Mouse (Mus musculus) C2C12 (cell line): ENCODE results near the gene Ctf1.

Experiments
- CEBPB ChIP-seq: IDR thresholded peaks from one replicate; pipeline ENCODE4 v1.6.1; 2011; ENCODE audit warnings: low read depth, mild to moderate bottlenecking, control low read depth, moderate library complexity
- CTCF ChIP-seq: IDR thresholded peaks from one replicate; pipeline ENCODE4 v1.5.1; 2011; ENCODE audit not compliant: control insufficient read depth, insufficient read depth, insufficient read length
- FOSL1 ChIP-seq: IDR thresholded peaks from one replicate; pipeline ENCODE4 v1.8.0; 2011; ENCODE audit warnings: mild to moderate bottlenecking, low read length; ENCODE audit not compliant: poor library complexity, insufficient read depth, severe bottlenecking
- MAX ChIP-seq: IDR thresholded peaks from one replicate; pipeline ENCODE4 v1.6.1; 2011; ENCODE audit warnings: mild to moderate bottlenecking, control low read depth
- USF1 ChIP-seq: IDR thresholded peaks from one replicate; pipeline ENCODE4 v1.6.1; 2011; ENCODE audit warnings: low read depth, mild to moderate bottlenecking, control low read depth, moderate library complexity

- TF ChIP-seq CTCF (no peak), CEBPB (no peak), USF1 (no peak), MAX (no peak), FOSL1 (no peak)
These were observed 37.9 kb downstream of the Ctf1 start for GRCm38 (mm10) chr7:127750131-127751127.
